Mouse (Mus musculus) left cerebral cortex, adult 8-10 months (tissue): ENCODE measurements around the gene Npas3. TPM values are rescaled to one million over a fixed set of nuclear protein-coding genes. Genes with fewer than 3 reads are reported as not detected.
A peak's percentile ranks its signal among the peaks of the same experiment; 100 is the strongest.

Experiments used
- DNase-seq, 2 experiments: peaks; one replicate each; pipeline ENCODE4 v3.0.0; 2022; ENCODE audit warnings: low spot score in 2 of 2
- total RNA-seq, 4 experiments: library from RNA; stranded (reverse); gene quantifications; 2 replicates each; pipeline ENCODE4 v1.2.4; 2022

Gene Npas3
- total RNA-seq, 4 experiments from 2014 or later, result 18.8 to 28.2 (median 23.8) TPM

GRCm38 (mm10) chr12:53409711-53410110, 161.2 kb downstream of the Npas3 start:
- no peak for DNase-seq

- DNase-seq, result no peak
Measured at GRCm38 (mm10) chr12:53410647-53411046, 162.2 kb downstream of the Npas3 start.

DNA sequence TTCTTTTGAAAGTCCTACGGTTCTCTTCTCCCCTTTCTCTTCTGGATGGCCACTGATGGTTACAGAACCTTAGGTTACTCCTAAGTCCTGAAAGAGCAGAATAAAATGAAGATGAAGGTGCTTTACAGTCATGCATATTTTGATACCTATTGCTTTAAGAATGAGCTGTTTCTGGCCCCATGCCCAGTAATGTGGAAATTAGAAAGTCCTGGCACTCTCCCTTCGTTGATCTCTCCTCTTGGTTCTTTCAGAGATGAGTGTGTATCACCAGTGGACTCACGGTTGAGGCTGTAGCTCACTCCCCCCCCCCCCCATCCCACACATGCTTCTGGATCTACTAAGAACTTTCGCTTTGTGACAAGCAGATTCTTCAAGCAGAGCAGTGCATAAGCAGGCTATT, 167.6 kb downstream of the Npas3 start:
- no peak for DNase-seq

DNA sequence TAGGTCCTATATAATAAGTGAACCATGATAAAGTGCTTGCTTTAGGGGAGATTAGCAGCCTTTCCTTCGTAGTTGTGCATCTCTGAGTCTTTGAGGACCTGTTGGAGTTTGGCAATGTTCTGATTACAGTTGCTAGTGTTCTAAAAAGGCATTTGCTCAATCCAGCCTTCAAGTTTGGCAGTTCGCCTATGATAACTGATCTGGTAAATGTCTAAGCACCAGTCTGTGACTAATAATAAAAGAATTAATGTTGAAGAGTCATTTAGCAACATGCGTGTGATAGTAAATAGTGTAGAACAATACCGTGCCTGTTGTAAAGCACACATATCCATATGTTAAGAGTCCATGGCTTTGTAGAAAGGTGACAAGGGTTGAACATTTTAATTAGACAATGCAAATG, 173.2 kb downstream of the Npas3 start:
- no peak for DNase-seq

DNA sequence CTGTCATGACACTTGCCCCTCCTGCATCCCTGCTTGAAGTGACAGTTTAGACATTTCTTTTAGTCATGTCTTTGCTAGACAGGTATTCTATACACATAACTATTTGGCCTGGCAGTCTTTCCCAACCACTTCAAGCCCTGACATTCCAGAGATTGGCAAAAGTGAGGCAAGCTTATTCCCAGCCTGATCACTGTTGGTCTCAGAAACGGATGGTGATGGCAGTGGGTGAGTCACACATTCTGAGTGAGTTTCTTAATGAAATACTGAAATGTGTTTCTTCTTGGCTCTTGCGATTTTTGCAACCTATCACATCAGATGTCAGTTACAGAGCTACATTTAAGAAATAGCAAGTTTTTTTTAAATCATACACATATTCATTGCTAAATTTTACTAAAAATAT, 175.2 kb downstream of the Npas3 start:
- DNase-seq, result no peak

- no peak for DNase-seq
Measured at GRCm38 (mm10) chr12:53426006-53426405, 177.5 kb downstream of the Npas3 start.

GRCm38 (mm10) chr12:53427153-53427552, 178.7 kb downstream of the Npas3 start:
- DNase-seq, result no peak

DNA sequence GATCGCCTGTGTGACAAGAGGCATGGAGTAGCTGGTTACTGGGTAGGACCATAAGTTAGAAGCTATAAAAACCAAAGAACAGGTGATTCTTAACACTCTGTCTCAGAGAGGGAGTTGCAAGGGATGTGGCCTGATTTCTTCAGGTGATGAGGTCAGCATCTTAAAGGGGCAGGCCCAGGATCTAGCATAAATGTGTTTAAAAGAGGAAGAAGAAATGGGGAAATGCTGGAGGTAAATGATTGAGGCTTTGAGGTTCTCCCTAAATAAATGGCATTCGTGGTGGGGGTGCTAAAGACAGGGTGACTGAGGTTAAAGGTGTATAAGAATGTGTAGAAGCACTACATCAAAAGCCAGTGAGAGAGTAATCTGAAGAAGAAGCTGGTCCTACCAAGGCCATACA, 193.6 kb downstream of the Npas3 start:
- DNase-seq, result no peak

GRCm38 (mm10) chr12:53447469-53447868, 199.0 kb downstream of the Npas3 start:
- no peak for DNase-seq

DNA sequence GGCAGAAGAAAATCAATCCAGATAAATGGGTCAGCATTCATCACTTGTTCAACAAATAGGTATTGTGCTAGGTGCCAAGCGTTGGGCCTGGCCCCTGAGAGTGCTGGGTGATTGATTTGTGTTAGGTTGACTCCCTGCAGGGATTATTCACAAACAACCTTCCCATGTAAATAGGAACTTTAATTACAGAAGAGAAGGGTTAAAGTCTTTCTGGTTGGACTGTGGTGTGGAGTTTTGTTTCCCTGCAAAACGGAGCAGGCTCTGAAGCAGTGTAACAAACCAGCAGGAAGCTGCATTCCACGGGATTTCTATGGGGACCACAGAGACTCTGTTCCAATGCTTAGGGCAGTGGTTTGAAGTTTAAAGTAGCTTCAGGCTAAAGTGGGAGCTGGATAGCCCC, 199.6 kb downstream of the Npas3 start:
- peak in 1 of 2 experiments; percentile 13 for DNase-seq

DNA sequence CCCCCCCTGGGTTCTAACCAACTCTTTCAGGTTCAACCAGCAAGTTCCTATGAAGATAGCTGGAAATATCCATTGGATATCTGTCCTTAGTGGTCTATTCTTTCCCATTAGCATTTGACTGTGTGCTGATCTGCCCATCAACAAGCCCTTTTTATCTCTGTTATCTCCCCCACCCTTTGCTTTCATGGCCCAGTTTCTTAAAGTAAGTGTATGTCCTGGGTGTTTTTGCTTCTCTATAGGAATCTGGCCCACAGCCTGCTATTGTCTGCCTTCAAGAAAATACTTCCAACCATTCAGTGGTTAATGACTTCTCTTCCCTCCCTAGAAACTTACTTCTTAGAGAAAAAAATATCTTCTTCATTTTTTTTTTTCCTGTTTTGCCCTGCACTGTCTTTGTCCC, 219.1 kb downstream of the Npas3 start:
- DNase-seq, result no peak

DNA sequence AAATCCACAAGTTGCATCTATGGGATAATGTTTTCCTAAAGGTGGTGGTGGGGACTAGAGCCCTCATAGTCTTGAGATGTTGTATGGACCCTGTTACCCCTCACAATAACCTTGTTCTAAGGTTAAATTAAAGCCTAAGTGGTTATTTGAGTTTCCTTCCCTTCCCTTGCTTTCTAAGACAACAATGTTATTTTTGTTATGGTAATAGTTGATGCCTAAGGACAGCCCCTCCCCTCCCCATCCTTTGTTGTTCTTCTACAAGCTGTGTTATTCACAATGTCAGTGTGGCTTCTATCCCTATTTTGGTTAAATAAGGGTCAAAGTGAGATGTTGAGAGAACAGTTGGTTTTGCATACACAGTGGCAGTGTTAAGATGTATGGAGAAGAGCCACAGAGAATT, 226.0 kb downstream of the Npas3 start:
- no peak for DNase-seq

- DNase-seq, result no peak
Measured at GRCm38 (mm10) chr12:53484924-53485323, 236.4 kb downstream of the Npas3 start.

GRCm38 (mm10) chr12:53496386-53496785, 247.9 kb downstream of the Npas3 start:
- DNase-seq, result no peak

DNA sequence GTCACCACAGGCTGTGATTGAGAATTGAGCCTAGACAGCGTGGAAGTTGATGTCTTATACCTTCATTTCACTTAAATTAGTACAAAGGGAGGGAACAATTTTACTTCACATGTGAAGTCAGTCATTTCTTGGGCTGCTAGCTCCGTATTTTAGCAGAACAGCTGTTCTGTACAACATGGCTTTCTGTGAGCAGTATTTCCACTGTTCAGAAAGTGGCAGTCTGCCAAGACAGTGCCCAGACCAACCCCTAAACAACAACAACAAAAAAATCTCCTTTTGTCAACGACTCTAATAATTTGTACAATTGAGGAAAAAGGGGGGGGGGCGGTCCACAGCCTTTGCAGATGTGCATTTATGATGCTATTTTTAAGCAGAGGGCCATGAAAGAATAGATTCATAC, 266.4 kb downstream of the Npas3 start:
- no peak for DNase-seq

DNA sequence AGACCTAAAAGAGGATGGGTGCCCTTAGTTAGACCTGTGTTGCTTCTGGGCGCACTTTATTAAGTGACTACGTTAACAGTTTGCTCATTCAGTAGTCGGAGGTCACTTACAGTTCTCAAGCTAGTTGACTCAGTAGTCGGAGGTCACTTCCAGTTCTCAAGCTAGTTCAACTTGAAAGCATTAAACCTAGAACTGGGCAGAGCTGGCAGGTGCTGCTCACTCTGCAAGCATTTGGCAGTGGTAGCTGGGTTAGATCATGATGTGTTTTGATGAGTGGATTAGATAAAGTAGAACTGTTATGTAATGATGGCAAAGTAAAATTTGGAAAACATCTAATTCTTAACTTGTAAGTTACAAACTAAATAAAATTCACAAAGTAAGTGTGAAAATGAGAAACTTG, 271.1 kb downstream of the Npas3 start:
- no peak for DNase-seq

GRCm38 (mm10) chr12:53522631-53523030, 274.2 kb downstream of the Npas3 start:
- DNase-seq, result no peak

DNA sequence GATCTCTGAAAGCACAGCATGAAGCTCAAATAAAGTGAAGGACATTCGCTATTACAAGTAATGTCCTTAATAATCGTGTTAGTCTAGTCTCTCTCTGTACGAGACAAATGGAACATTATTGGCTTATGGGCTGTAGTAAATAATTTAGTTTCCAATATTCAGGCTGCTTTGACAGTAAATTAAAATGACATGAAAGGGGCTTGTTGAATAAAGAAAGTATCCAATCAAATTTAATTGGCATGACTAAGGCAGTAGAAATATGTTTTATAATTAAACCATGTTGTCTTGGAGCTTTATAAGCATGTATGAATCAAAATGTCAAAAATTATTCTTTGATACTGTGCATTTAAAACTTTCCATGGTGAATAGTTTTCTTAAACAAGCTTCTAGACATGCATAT, 278.6 kb downstream of the Npas3 start:
- DNase-seq, result no peak

GRCm38 (mm10) chr12:53529345-53529744, 280.9 kb downstream of the Npas3 start:
- no peak for DNase-seq

- no peak for DNase-seq
Measured at GRCm38 (mm10) chr12:53536816-53537215, 288.3 kb downstream of the Npas3 start.

DNA sequence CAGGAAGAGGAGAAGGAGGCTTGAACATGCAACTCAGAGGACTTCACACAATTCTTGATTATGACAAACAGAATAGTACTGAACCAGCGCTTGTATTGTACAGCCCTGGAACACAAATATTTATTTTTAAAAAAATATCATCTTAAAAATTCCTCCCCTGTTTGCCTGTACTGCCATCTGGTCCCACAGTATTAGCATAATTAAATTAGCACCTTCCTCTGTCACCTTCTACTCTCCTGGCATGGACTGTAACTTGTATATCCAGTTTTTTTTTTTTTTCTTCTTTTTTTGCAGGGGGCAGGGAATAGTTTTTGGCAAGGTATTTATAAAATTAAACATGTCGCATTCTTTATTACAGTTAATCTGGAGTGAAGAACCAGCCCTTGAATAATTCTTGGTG, 307.9 kb downstream of the Npas3 start:
- DNase-seq, result no peak

- no peak for DNase-seq
Measured at GRCm38 (mm10) chr12:53558259-53558658, 309.8 kb downstream of the Npas3 start.

GRCm38 (mm10) chr12:53566712-53567387, 318.4 kb downstream of the Npas3 start:
- no peak for DNase-seq

GRCm38 (mm10) chr12:53581181-53581580, 332.7 kb downstream of the Npas3 start:
- no peak for DNase-seq
